10 mouse cellular contexts compared by ENCODE assay signal in the genomic region with DNA sequence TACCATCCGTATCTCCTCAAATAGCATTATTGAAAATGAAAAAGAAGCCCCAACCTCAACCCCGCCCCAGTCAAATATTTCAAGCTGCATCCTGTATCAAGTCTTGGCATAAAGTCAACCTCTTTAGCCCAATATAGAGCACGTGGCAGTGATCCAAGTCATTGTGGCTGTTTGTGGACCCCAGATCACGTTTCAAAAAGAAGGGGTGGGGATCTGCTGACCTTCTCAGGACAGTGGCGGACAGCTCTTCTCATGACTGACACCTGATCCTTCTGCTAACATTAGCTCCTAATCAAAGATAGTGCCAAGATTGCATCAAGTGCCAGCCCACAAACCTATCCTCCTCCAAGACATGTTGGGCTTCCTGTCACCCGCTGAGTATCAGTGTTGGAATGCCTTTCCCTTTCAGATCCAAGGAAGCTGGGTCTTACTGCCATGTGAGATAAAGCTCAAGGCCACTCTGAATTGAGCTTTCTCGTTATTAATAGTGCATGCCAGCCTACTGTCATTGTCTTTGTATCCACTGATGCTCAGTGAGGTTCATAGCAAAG. TPM values are rescaled to one million over a fixed set of nuclear protein-coding genes. Genes with fewer than 3 reads are reported as not detected.
DNase-seq lines count a peak whose midpoint lies in the region; ATAC-seq lines count a peak whose summit lies in the region.
"Had no signal": no experiment of that assay in that cellular context is flagged by ENCODE, and none has a peak within 500 bp of the region (broad histone marks: within the 10 kb centered on the region; RNA-seq: fewer than 3 reads in every experiment).

No protein-coding gene starts in this region.

- no peaks in the 10 kb centered on the region for H3K27me3 ChIP-seq in kidney, embryonic 16.5 days (ENCODE audit: insufficient read depth, low read length)
- H3K27me3 ChIP-seq: neural tube, embryonic 12.5 days had no signal

- no peak overlapping the region for H3K4me2 ChIP-seq in kidney, embryonic 16.5 days (replicated peaks; ENCODE audit: low read depth, low read length)
- H3K4me2 ChIP-seq: neural tube, embryonic 12.5 days had no signal

- ATAC-seq in kidney, embryonic 16.5 days (ENCODE audit: low FRiP score, low TSS enrichment) = peak; percentile 72; the same call in 1 of the 2 replicates
- ATAC-seq in megakaryocyte progenitor cell, adult 5-6 weeks (replicated peaks; ENCODE audit: poor library complexity) = peak; percentile 8; the same call in 1 of the 2 replicates

- no peak overlapping the region for H3K4me3 ChIP-seq in kidney, embryonic 16.5 days (ENCODE audit: low read length)
- H3K4me3 ChIP-seq: neural tube, embryonic 12.5 days had no signal

- peak overlapping the region; percentile 30; the same call in 1 of the 2 replicates for H3K27ac ChIP-seq in kidney, embryonic 16.5 days (ENCODE audit: low read length)
- H3K27ac ChIP-seq: neural tube, embryonic 12.5 days had no signal

- DNase-seq in adrenal gland, adult 2 months = peak; percentile 54
- no peak for DNase-seq in adrenal gland, adult 18-20 months (ENCODE audit: low spot score in 2 of 2)
- peak; percentile 80 for DNase-seq in heart, adult 8-10 months (ENCODE audit: low spot score)
- DNase-seq in layer of hippocampus, adult 11-12 months (ENCODE audit: low spot score) = no peak
- no peak for DNase-seq in cerebellum, adult 9-11 months
- DNase-seq in thymus, postnatal 14 days = no peak
- DNase-seq: thymus, postnatal 36 days had no signal

- H3K36me3 ChIP-seq in kidney, embryonic 16.5 days (ENCODE audit: insufficient read depth, low read length) = no peaks in the 10 kb centered on the region
- H3K36me3 ChIP-seq: neural tube, embryonic 12.5 days had no signal

- H3K9me3 ChIP-seq in kidney, embryonic 16.5 days (ENCODE audit: low read length) = no peaks in the 10 kb centered on the region
- H3K9me3 ChIP-seq: neural tube, embryonic 12.5 days had no signal

- H3K4me1 ChIP-seq in kidney, embryonic 16.5 days (ENCODE audit: insufficient read depth, low read length) = 0 out of 2 replicates have a peak, but pooled peaks cover 6% of the 10 kb centered on the region
- H3K4me1 ChIP-seq: neural tube, embryonic 12.5 days had no signal

- no peak overlapping the region for H3K9ac ChIP-seq in kidney, embryonic 16.5 days (replicated peaks; ENCODE audit: low read length)
- H3K9ac ChIP-seq: neural tube, embryonic 12.5 days had no signal

- 34% methylated on average over 7 of the region's 7 CpGs for WGBS in kidney, embryonic 16.5 days

RNA-seq across cellular contexts. Expression of gene Otogl, which starts 18.6 kb away (rescaled TPM):
- total RNA-seq in adrenal gland, adult 2 months (2021) = under 1 TPM; 0.17 to 0.31 TPM
- not detected in 2 replicates for polyA plus RNA-seq in adrenal gland, adult 2 months (2012; rRNA removed)
- under 1 TPM; 0.23 to 0.45 TPM for total RNA-seq in adrenal gland, adult 18-20 months (2021)
- total RNA-seq in heart, adult 8-10 months (2022) = under 1 TPM; 0.06 to 0.08 (median 0.06) TPM
- 0.06 TPM in 2 replicates for polyA plus RNA-seq in kidney, embryonic 16.5 days (2015; fragmentation: Nextera tagmentation; extraction: Ambion mirVana)
- total RNA-seq in megakaryocyte progenitor cell, adult 5-6 weeks (2015) = 2.9 and 3.3 TPM in 2 replicates
- total RNA-seq in megakaryocyte progenitor cell, adult 5-6 weeks (2017) = 1.5 and 2.0 TPM in 2 replicates

Comparison
In these comparisons a context has a peak if more than half of its experiments do, and no peak if none do; other contexts are left out.
1. DNase-seq: peak in adrenal gland, adult 2 months (single experiment) and heart, adult 8-10 months (single experiment); none in adrenal gland, adult 18-20 months (0 of 2), layer of hippocampus, adult 11-12 months (single experiment), cerebellum, adult 9-11 months (single experiment) and thymus, postnatal 14 days (single experiment).